Mouse (Mus musculus): ENCODE results near the gene Samd4b. TPM values are rescaled to one million over a fixed set of nuclear protein-coding genes. Genes with fewer than 3 reads are reported as not detected.

Gene Samd4b
- total RNA-seq, 1 experiment: 30.3 TPM

- Histone ChIP-seq H3K27ac (ENCODE audit: insufficient read depth, low read depth, low read length, poor library complexity, severe bottlenecking) (peak overlapping the region; percentile 72), H3K9me3 (ENCODE audit: control insufficient read depth, insufficient read depth, low read depth, low read length) (no peaks in the 10 kb centered on the region), H3K36me3 (ENCODE audit: control insufficient read depth, insufficient read depth, low read length, poor library complexity, severe bottlenecking) (peaks cover 7% of the 10 kb centered on the region; the same call in 1 of the 2 replicates), H3K4me3 (ENCODE audit: insufficient read depth in 1 of 2, low read depth in 1 of 2, low read length in 2 of 2, poor library complexity in 1 of 2, severe bottlenecking in 1 of 2) (peak overlapping the region; percentile 2 to 23; a peak in 2 of 4 replicates), H3K4me1 (ENCODE audit: control insufficient read depth in 2 of 2, insufficient read depth in 2 of 2, low read length in 2 of 2, poor library complexity in 1 of 2) (peaks cover 17 to 58% of the 10 kb centered on the region in 2 experiments; a peak in 3 of 4 replicates), H3K9ac (ENCODE audit: insufficient read depth, low read depth, low read length, poor library complexity, severe bottlenecking) (no peak overlapping the region)
- TF ChIP-seq CHD2 (IDR thresholded peaks at IDR 0.05; ENCODE audit: low read depth, low read length) (0 out of 2 replicates have a peak, but pooled peaks have one; percentile 22), MAFK (IDR thresholded peaks at IDR 0.05; ENCODE audit: insufficient read depth, low read depth, low read length) (peak; percentile 78), HCFC1 (IDR thresholded peaks at IDR 0.05; ENCODE audit: borderline replicate concordance, insufficient read depth, low read length) (no peak)
- in situ Hi-C loops (cut with MboI; ENCODE audit: low sequenced_read_pairs in 2 of 2, unreplicated experiment in 2 of 2): no loop called here
- peak; percentile 79 for DNase-seq (ENCODE audit: low read depth, low spot score)
Observed at GRCm38 (mm10) chr7:28578543-28579053, 19.3 kb downstream of the Samd4b start.

- no peak for DNase-seq (ENCODE audit: low read depth, low spot score)
- no peaks in the 10 kb centered on the region for H3K9me3 ChIP-seq (ENCODE audit: control insufficient read depth, insufficient read depth, low read depth, low read length)
- H3K36me3 ChIP-seq (ENCODE audit: control insufficient read depth, insufficient read depth, low read length, poor library complexity, severe bottlenecking): peaks cover 7% of the 10 kb centered on the region; the same call in 1 of the 2 replicates
- in situ Hi-C loops (cut with MboI; ENCODE audit: low sequenced_read_pairs in 2 of 2, unreplicated experiment in 2 of 2): no loop called here
- H3K9ac ChIP-seq (ENCODE audit: insufficient read depth, low read depth, low read length, poor library complexity, severe bottlenecking): no peak overlapping the region
- peak overlapping the region; percentile 2 to 11; a peak in 2 of 4 replicates for H3K4me3 ChIP-seq (ENCODE audit: insufficient read depth in 1 of 2, low read depth in 1 of 2, low read length in 2 of 2, poor library complexity in 1 of 2, severe bottlenecking in 1 of 2)
- H3K27ac ChIP-seq (ENCODE audit: insufficient read depth, low read depth, low read length, poor library complexity, severe bottlenecking): peak overlapping the region; percentile 72; the same call in 1 of the 2 replicates
- peaks cover 18 to 62% of the 10 kb centered on the region in 2 experiments; a peak in 3 of 4 replicates for H3K4me1 ChIP-seq (ENCODE audit: control insufficient read depth in 2 of 2, insufficient read depth in 2 of 2, low read length in 2 of 2, poor library complexity in 1 of 2)
- no peak for TF ChIP-seq MAFK (IDR thresholded peaks at IDR 0.05; ENCODE audit: insufficient read depth, low read depth, low read length)
- no peak for TF ChIP-seq HCFC1 (IDR thresholded peaks at IDR 0.05; ENCODE audit: borderline replicate concordance, insufficient read depth, low read length)
- no peak for TF ChIP-seq CHD2 (IDR thresholded peaks at IDR 0.05; ENCODE audit: low read depth, low read length)
- no peak for TF ChIP-seq ZC3H11A (IDR thresholded peaks at IDR 0.05; ENCODE audit: borderline replicate concordance, low read depth, low read length)
- TF ChIP-seq ZNF384 (IDR thresholded peaks at IDR 0.05; ENCODE audit: low read depth, low read length): no peak
Observed at GRCm38 (mm10) chr7:28577826-28578542, 20.0 kb downstream of the Samd4b start.

GRCm38 (mm10) chr7:28576271-28576914 is 21.6 kb downstream of the Samd4b start:
- Histone ChIP-seq H3K36me3 (ENCODE audit: control insufficient read depth, insufficient read depth, low read length, poor library complexity, severe bottlenecking) (peaks cover 7% of the 10 kb centered on the region; the same call in 1 of the 2 replicates), H3K4me3 (ENCODE audit: insufficient read depth in 1 of 2, low read depth in 1 of 2, low read length in 2 of 2, poor library complexity in 1 of 2, severe bottlenecking in 1 of 2) (no peak overlapping the region), H3K9me3 (ENCODE audit: control insufficient read depth, insufficient read depth, low read depth, low read length) (no peaks in the 10 kb centered on the region), H3K4me1 (ENCODE audit: control insufficient read depth in 2 of 2, insufficient read depth in 2 of 2, low read length in 2 of 2, poor library complexity in 1 of 2) (peaks cover 29 to 68% of the 10 kb centered on the region in 2 experiments; a peak in 3 of 4 replicates), H3K27ac (ENCODE audit: insufficient read depth, low read depth, low read length, poor library complexity, severe bottlenecking) (no peak overlapping the region), H3K9ac (ENCODE audit: insufficient read depth, low read depth, low read length, poor library complexity, severe bottlenecking) (no peak overlapping the region)
- no peak for DNase-seq (ENCODE audit: low read depth, low spot score)
- no peak for TF ChIP-seq ZC3H11A (IDR thresholded peaks at IDR 0.05; ENCODE audit: borderline replicate concordance, low read depth, low read length)
- TF ChIP-seq MAFK (IDR thresholded peaks at IDR 0.05; ENCODE audit: insufficient read depth, low read depth, low read length): no peak
- TF ChIP-seq ZNF384 (IDR thresholded peaks at IDR 0.05; ENCODE audit: low read depth, low read length): no peak
- TF ChIP-seq CHD2 (IDR thresholded peaks at IDR 0.05; ENCODE audit: low read depth, low read length): no peak
- TF ChIP-seq HCFC1 (IDR thresholded peaks at IDR 0.05; ENCODE audit: borderline replicate concordance, insufficient read depth, low read length): no peak
- in situ Hi-C loops (cut with MboI; ENCODE audit: low sequenced_read_pairs in 2 of 2, unreplicated experiment in 2 of 2): no loop called here

- H3K27ac ChIP-seq (ENCODE audit: insufficient read depth, low read depth, low read length, poor library complexity, severe bottlenecking): no peak overlapping the region
- in situ Hi-C loops (cut with MboI; ENCODE audit: low sequenced_read_pairs in 2 of 2, unreplicated experiment in 2 of 2): no loop called here
- peaks cover 31 to 68% of the 10 kb centered on the region in 2 experiments; a peak in 3 of 4 replicates for H3K4me1 ChIP-seq (ENCODE audit: control insufficient read depth in 2 of 2, insufficient read depth in 2 of 2, low read length in 2 of 2, poor library complexity in 1 of 2)
- DNase-seq (ENCODE audit: low read depth, low spot score): no peak
- H3K36me3 ChIP-seq (ENCODE audit: control insufficient read depth, insufficient read depth, low read length, poor library complexity, severe bottlenecking): peaks cover 7% of the 10 kb centered on the region; the same call in 1 of the 2 replicates
- H3K9ac ChIP-seq (ENCODE audit: insufficient read depth, low read depth, low read length, poor library complexity, severe bottlenecking): no peak overlapping the region
- no peak overlapping the region for H3K4me3 ChIP-seq (ENCODE audit: insufficient read depth in 1 of 2, low read depth in 1 of 2, low read length in 2 of 2, poor library complexity in 1 of 2, severe bottlenecking in 1 of 2)
- TF ChIP-seq ZNF384 (IDR thresholded peaks at IDR 0.05; ENCODE audit: low read depth, low read length) (no peak), ZC3H11A (IDR thresholded peaks at IDR 0.05; ENCODE audit: borderline replicate concordance, low read depth, low read length) (no peak), HCFC1 (IDR thresholded peaks at IDR 0.05; ENCODE audit: borderline replicate concordance, insufficient read depth, low read length) (no peak), CHD2 (IDR thresholded peaks at IDR 0.05; ENCODE audit: low read depth, low read length) (no peak), MAFK (IDR thresholded peaks at IDR 0.05; ENCODE audit: insufficient read depth, low read depth, low read length) (no peak)
- H3K9me3 ChIP-seq (ENCODE audit: control insufficient read depth, insufficient read depth, low read depth, low read length): no peaks in the 10 kb centered on the region
Observed at GRCm38 (mm10) chr7:28575597-28575996, 22.3 kb downstream of the Samd4b start.
